Mouse (Mus musculus) kidney, postnatal 25 days (tissue): Measurements from ENCODE around the gene Wbp11.

Source experiments
- DNase-seq, 2 experiments: peaks; one replicate each; pipeline ENCODE4 v3.0.0; 2021; ENCODE audit warnings: mixed read lengths in 2 of 2

Wbp11 gene

DNA sequence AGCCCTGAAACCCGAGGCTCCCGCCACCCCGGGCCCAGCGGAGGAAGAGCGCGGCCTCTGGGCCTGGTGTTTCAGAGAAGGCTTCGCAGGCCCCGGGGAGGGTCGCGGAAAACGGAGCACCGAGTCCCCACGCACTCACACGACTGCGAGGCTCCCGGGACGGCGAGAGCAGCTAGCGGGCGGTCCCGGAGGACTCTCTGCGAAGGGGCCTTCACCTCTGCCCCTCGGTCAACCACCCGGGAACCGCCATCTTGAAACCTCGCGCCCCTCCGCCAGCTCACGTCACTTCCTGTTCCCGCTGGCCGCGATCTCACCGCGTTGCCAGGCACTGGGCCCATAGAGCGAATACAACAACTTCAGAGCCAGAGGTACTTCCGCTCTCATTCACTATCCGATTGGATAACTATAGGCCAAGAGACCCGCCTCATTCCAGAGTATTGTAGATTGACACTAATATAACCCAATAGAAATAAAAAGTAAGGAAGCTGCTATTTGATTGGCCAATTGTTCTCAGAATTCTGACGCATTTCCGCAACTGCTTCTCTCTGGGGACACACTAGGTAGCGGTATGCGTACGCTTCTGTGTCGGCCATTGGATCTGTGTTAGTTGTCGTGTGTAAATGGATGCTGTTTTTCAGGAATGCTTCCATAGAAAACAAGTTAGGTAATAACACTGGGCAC lies at the start of gene Wbp11:
Gene Wbp11, minus strand, starts transcription at position 353 of the 681 bp plus-strand sequence.
- peak; percentile 95 to 98 for DNase-seq

DNA sequence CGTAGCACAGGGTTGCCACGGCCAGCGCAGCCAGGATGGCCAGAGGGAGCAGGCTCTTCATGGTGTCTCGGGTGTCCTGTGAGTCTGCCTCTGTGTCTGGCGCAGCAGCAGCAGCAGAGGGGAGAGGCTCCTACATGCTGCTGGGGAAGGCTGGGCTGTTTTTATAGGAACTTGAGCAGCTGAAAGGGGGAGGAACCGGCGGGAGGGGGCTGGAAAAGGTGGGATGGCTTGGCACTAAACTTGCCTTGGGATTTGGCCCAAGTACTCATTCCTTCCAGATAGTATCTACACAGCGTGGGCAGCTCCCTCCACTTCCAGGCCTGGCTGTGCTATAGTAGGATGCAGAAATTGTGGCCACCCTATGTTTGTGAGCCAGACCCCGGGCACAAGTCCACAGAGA lies 47.6 kb upstream of the Wbp11 start, which contains the start of gene Mgp:
Gene Mgp, minus strand, starts transcription at position 154 of the 400 bp plus-strand sequence.
- DNase-seq = peak; percentile 31 to 39

DNA sequence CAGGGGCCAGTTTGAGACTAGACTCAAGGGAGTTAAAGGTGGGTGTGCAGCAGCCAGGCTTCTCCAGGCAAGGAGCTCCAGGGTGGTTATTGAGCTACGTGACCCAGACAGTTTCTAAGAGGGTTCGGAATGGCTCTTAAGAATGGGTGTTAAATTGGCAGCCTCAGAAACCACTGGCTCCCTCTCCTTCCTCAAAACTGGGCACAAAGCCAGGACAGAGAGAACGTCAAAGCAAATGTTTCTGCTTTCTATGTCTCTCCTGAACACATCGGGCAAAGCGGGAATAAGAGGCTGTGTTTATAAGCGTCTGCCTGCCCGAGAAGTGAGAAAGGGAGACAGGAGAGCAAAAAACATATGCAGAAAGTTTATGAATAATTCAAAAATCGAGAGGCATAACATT lies 46.6 kb upstream of the Wbp11 start:
- peak in 1 of 2 experiments; percentile 43 for DNase-seq

DNA sequence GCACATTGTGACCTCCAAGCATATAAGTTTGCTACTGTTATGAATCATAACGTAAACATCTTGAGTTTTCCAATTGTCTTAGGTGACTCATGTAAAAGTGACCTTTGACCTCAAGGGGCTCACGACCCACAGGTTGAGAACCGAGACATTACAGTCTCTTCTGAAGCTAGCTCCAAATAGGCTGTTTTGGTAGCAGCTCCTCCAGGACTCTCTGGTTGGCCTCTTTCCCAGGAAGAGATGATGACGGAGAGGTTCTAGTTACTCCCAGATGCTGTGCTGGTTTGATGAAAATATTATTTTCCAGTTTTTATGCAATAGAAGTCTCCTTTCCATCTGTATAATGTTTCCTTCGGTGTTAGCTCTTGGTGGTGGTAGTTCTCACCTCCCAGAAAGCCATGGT lies 40.9 kb upstream of the Wbp11 start:
- DNase-seq = no peak

DNA sequence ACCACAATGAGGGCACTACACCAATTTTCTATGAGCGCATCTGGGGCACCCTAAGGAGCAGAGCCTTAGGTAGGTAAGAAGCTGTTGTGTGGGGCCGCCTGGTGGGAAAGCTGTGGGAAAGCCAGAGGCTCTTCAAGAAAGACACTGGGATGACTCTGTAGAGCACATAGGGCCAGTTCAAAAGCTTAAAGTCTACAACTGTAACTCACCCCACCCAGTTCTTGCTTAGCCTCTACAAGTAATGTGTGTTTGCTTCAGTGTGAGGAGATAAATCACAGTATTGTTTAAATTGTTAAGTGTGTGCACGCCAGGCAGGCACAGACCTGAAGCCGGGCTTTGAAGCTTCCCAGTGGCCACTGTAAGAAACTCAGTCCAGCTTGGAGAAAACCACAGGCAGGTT lies 38.1 kb upstream of the Wbp11 start:
- DNase-seq = peak in 1 of 2 experiments; percentile 7

DNA sequence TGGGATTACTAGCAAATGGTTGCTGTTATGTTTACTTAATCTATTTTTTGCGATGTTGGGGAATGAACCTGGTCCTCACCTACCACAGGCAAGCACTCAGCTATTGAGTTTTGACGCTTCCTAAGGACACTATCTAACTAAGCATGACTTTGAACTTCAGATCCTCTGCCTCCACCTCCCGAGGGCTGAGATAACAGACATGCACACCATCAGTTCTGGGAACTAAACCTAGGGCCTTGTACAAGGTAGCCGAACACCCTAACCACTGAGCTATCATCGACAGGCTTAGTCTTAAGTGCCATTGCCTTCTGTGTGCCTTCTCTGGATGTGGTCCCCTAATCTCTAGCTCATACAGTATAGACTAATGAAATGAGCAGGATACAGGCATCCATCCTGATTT lies 37.3 kb upstream of the Wbp11 start:
- peak in 1 of 2 experiments; percentile 4 for DNase-seq

DNA sequence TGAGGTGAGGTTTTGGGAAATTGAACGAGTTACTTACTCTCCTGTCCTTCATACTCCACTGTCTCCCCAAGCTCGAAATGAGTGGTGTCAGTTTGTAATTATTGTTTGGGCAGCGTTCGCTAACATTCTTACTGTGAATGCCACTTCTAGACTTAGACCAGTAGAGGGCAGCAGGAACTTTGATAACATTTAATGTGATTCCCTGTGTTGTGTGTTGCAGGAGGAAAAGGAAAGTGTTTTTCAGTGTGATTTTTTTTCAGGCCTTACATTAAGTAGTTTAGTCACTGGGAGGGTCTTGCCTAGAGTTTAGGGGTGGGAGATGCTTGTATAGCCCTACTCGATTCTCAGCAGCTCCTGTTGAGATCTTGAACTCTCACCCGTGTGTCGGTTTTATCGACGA lies 33.0 kb upstream of the Wbp11 start:
- DNase-seq = peak; percentile 24 to 30

DNA sequence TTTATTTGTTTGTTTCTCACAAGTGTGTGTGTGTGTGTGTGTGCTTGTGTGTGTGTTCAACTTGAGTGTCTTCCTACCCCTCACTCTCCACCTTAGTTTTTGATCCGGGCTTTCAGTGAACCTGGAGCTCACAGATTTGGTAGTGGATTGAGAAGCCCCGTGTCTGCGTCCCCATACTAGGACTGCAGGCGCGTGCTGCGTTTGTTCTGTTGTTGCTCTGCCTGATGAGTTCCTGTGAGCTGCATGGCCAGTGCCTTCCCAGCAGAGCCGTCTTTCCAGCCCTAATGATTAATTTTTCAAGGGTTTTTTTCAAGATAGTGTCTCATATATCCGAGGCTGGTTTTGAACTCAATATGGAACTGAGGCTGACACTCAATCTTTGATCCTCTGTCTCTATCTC lies 30.4 kb upstream of the Wbp11 start:
- DNase-seq = peak in 1 of 2 experiments; percentile 40

DNA sequence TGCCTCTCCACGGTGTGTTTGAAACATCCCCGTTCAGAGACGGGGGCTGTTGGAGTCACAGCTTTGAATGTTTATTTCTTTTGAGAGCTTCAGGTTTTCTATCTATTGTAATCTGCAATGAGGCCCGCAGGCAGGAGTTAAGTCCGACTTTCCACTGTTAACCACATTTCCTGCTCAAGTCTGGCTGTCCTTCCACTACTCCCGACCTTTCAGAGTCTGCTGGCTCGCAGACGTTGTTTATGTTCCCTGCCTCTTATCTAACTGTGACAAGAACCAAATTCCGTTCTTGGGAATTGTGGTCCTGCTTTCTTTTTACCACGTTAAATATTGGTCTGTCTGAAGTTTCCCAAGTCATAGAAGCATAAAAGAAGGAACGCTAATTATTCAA lies 29.8 kb upstream of the Wbp11 start:
- DNase-seq = peak; percentile 21 to 63

DNA sequence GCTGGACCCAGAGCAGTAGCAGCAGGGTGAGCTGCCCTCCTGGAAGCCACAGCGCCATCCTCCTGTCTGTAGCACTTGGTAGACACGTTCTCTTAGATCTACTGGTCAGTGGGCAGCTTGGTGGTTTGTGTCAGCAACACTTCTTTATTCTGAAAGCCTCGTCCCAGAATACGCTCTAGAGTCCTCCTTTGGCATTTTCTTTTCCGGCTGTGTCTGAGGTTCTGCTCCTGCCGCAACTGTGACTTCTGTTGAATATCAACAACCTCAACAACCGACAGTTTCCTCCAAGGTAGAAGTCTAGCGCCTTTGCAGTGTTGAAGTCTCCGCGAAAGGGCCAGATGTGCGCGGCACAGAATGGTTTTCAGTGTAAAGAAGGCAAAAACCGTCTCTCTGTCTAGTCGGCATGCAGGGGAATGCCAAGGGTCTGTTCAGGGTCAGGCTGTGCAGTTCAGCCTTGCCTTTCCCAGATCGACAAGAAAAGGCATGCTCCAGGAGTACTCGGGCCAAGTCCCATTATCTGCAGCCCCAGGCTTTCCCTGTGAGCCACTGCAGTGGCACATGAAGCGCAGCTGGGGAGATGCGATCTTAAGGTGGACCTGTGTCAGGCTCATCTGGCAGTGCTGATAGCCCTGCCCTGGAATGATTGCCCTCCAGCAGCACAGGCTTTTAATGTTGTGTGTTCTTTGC lies 29.3 kb upstream of the Wbp11 start, which contains the start of gene Art4:
Gene Art4, minus strand, starts transcription at position 548 of the 687 bp plus-strand sequence.
- peak; percentile 8 to 47 for DNase-seq

DNA sequence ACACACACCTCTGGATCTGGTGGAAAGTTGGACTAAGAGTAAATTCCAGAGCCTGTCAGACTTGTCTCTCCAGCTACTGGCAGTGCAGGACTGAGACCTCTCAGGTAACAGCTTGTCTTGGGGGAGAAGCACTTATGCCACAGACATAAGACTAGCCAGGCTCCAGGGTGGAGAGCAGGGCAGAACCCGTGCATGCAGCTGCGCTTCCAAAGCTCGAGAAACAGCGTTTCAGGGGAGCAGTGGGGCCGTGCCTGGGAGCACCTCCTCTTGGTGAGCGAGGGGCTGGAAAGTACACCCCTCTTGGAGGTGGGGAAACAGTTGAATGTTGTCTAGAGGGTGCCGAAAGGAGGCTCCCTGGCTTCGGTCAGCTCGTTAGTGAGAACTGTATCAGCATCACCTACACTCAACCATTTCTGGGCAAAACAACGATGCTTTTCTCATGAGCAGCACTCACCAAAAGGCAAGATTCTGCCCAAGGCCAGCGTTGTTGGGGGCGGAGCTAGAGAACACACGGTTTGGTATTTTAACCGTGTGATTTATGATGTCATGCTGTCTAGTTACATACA lies 28.1 kb upstream of the Wbp11 start:
- peak; percentile 16 to 34 for DNase-seq

DNA sequence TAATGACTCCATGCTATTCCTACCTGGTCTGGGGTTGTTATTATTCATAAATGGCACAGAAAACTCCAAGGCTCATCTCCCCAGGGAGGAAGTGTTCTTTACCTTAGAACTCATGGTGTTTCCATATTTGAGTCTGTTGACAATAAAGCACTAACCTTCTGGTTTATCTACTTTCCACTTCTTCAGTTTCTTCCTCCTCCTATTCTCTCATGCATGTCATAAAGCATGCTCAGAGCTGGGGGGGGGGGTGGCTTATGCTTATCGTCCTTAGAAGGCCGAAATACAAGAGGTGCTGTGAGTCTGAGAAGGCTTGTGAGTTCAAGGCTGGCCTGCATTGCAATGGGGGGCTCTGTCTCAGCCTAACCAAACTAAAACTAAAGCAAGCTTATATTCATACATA lies 27.1 kb upstream of the Wbp11 start:
- no peak for DNase-seq

DNA sequence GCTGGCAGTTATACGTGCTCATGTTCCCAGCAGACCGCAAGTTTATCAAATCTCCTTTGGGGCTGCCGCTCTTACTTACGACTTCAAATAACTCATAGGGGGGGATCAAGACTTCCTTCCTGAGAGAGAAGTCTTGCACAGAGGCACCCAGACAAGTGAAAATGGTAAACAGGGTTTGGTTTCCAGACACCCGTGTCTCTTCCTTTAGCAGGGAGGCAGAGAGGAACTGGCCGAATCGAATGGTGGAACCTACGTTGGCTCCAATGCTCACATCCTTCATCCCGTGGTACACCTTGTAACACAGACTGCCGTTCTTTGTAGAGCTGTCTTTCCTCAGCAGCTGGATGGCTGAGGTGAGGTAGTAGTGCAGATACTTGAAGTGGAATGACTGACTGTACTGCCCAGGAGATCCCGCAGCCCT lies 26.3 kb upstream of the Wbp11 start:
- DNase-seq = peak in 1 of 2 experiments; percentile 31

DNA sequence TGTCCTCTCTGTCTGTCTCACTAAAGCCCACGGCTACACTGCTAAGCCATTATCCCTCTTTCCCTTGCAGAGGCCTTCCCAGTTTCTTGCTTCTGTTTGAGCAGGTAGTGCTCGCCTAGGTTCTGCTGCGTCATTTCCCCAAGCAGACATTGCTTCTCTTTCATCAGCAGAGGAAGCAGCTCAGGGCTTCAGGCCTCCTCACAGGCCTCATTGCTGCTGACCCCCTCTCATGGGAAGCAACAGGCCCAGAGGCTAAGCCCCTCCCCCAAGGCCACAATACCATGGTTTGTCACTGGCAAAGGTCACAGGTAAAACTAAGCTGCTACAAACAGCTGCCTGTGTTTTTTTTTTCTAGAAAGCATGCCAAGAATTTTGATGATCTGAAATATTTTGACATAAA lies 24.7 kb upstream of the Wbp11 start:
- DNase-seq = peak; percentile 33 to 45

DNA sequence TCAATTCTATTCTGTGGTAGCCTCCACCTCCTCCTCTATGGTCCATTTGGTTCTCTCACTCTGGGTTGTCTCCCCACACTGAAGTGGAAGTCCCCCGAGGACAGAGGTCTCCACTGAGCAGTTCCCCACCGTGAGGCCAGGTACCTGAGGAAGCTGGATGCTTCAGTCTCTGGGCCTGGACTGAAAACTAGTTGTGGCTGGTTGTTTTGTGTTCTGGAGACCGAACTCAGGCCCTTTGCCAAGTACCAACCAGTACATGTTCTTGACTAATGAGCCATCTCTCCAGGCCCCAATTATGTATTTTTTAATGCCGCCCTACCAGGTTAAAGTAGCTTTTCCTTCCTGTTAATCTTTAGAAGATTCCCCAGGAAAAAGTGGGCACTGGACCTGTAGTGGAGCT lies 24.3 kb upstream of the Wbp11 start:
- DNase-seq = peak; percentile 53 to 66

DNA sequence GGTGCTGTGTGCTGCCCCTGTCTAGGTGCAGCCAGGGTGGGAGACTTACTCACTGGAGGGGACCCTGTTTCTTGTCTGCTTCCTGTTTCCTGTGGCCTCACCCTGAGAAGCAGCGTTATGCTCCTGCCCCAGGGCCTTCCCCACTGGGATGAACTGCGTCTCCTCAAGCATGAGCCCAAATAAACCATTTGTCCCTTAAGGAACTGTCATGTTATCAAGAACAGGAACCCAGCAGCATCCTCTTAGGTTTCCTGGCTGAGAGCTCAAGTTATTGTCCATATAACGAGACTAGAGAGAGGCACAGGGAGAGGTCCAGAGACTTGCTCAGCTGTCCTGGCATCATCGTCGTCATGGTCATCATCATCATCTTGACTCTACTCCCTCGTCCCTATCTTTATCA lies 22.2 kb upstream of the Wbp11 start:
- peak in 1 of 2 experiments; percentile 17 for DNase-seq

DNA sequence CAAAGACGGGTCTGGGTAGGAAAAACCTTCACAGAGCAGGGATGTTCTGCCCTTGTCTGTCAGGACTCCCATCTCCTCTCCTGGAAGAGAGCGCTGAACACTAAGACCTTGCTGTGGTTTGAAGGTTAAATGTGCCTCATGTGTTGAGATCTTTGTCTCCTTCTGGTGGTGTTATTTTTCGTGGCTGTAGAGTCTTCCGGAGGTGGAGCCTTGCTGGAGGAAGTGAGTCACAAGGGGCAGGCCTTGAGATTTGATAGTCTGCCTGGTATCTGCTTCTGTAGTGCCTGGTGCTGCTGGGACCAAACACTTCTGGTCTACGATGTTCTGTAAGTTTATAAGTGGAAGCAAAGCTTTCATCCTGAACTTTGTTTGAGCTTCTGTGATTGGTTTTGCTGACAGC lies 20.9 kb upstream of the Wbp11 start:
- peak in 1 of 2 experiments; percentile 21 for DNase-seq

DNA sequence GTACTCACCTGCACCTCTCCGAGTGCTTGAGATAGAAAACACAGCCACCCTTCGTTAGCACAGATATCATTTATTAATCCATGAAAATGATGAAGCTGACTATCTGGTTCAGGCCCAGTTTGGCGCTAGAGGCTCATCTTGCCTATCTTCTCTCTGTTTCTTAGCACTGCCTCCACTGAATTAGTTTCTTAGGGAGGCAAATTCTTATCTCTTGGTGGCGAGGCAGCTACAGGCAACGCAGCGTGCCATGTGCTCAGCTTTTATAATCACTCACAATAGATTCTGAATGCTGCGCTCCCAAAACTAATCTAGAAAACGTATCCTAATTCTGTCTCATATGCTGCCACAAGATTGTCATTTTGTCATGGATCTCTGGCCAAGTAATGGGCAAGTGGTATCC lies 20.4 kb upstream of the Wbp11 start:
- DNase-seq = peak in 1 of 2 experiments; percentile 4

DNA sequence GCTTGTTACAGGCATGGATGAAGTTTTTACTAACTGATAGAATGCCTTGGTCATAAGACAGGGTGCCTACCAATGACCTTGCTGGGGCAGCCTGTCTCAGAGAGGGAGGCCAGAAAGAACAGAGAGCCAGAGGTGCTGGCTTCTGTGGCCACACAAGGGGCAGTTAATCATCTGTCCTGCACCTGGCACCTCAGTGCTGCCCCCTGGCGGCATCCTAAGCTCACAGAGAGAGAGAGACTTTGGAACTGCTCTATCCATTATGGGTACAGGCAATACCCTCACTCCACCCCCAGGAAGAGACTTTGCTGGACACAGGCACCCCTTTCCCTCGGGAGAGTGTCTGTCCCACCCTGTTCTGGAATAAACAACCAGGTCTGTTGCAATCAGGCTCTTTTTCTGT lies 19.8 kb upstream of the Wbp11 start:
- peak; percentile 72 to 78 for DNase-seq

DNA sequence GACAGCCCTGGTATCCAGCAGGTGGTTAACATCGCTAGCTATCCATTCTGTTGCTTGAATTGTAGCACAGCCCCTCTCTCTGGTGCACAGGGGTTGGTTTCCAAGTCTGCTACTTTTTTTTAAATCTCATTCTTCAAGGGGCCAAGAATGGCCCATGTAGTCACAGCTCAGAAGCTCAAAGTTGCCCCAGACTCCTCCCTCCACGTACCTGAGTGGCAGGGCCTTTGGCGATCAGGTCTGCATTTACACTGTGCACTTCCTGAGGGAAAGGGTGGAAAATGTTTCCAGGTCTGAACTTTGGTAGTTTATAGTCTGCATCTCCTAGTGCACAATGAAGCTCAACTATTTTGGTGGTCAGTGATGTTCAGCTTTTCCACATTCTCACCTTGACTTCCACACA lies 19.2 kb upstream of the Wbp11 start:
- peak in 1 of 2 experiments; percentile 15 for DNase-seq

DNA sequence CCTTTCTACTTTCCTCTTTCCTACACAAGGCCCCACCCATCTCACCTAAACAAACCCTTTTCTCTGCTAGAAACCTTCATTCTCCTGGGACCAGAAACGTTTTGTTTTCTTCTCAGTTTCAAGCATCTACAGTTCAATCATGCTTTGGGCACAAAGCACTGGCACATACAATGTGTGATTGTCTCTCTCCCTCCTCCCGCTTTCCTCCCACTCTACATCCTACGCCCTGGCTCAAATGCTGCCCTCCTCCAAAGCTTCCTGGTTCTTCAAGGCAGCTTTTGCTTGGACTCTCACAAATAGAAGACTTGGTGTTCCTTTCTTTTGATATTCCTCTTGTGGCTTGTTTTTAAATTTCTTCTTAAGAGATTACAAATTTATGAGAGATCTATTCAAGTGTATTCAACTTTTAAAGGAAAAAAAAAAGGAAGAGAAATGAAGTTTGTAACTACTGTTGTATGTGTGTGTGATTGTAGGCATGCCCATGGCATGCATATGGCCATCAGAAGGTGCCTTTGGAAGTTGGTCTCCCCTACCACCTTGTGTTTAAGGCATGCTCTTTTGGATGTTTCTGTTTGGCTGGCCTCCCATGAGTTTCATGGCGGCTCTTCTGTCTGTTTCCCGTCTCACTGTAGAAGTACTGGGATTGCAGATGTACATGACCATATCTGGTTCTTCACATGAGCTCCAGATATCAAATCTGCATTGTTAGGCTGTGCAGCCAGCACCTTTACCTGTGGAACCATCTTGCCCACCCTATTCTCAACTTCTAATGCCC lies 17.9 kb upstream of the Wbp11 start:
- DNase-seq = peak in 1 of 2 experiments; percentile 16

DNA sequence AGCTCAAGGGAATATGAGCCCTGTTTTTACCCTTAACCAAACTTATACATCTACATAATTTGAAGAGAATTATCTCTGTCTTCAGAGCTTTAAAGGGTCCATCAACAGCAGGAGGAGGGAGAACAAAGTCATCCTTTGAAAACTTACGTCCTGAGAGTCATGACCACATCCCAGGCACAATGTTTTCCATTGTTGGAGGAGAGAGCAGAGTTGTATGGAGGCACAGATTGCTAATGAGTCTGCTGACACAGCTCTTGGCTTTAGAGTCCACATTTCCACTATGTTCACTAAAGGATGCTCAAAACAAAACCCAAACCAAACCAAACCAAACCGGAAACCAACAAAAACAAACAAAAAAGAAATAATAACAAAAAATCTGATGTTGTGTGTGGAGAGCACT lies 16.9 kb upstream of the Wbp11 start:
- DNase-seq = no peak

DNA sequence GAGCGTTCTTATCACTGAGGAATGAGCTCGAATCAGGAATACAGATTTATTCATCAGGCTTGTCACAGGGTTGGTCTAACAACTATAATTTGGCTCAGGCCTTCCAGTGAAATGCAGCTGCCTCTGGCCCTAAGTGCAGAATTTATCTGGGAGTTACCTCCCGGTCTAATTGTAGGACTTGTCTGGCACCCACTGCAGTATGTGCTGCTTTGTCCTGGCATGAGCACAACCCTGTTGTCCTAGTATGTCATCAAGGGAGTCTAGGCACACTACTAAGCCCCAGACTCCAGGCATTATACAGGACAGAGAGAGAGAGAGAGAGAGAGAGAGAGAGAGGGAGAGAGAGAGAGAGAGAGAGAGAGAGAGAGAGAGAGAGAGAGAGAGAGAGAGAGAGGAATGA lies 9.3 kb upstream of the Wbp11 start:
- no peak for DNase-seq
